Mouse (Mus musculus) olfactory bulb, adult 2 months (tissue): ENCODE measurements around the gene Tnip1. TPM values are rescaled to one million over a fixed set of nuclear protein-coding genes. Genes with fewer than 3 reads are reported as not detected.

Source experiments
- H3K27ac ChIP-seq: fragments of 200-500 bp; 2 replicates; pipeline ENCODE4 v1.5.1; 2012; ENCODE audit warnings: low read depth, low read length; ENCODE audit not compliant: insufficient read depth
- H3K4me1 ChIP-seq: fragments of 200-500 bp; 2 replicates; pipeline ENCODE4 v1.6.1; 2012; ENCODE audit warnings: low read length; ENCODE audit not compliant: control insufficient read depth, insufficient read depth
- H3K4me3 ChIP-seq: fragments of 200-500 bp; 2 replicates; pipeline ENCODE4 v1.5.1; 2012; ENCODE audit warnings: mild to moderate bottlenecking, low read depth, low read length, moderate library complexity; ENCODE audit not compliant: insufficient read depth
- CTCF ChIP-seq: fragments of 200-500 bp; IDR thresholded peaks from 2 replicates; pipeline ENCODE4 v1.5.1; 2012; ENCODE audit warnings: low read depth, mild to moderate bottlenecking, low read length, moderate library complexity; ENCODE audit not compliant: insufficient read depth
- POLR2A ChIP-seq: fragments of 200-500 bp; IDR thresholded peaks from 2 replicates; pipeline ENCODE4 v1.6.1; 2012; ENCODE audit warnings: mild to moderate bottlenecking, low read depth, low read length, moderate library complexity; ENCODE audit not compliant: insufficient read depth
- WGBS: fragments of 180-500 bp; shearing (Covaris S2); methylation state at CpG from one replicate; pipeline ENCODE4 v1.1.7; 2018; 5-methylcytosine and 5-hydroxymethylcytosine counted together
- polyA plus RNA-seq: library from polyadenylated mRNA; stranded (reverse); fragments of >200 nt; gene quantifications from 2 replicates; pipeline ENCODE4 v1.2.4, GENCODE M21; 2012; ENCODE audit warnings: low replicate concordance; ENCODE audit not compliant: missing spikeins, insufficient read depth, insufficient read length

Tnip1 gene
- polyA plus RNA-seq, result 110 TPM in 1 of 2 replicates, not detected in the other

GRCm38 (mm10) chr11:54962810-54963209, at the start of gene Tnip1:
Tnip1 (minus strand) TSS chr11:54962917.
- Histone ChIP-seq H3K4me1 (0 out of 2 replicates have a peak, but pooled peaks cover 2% of the 10 kb centered on the region), H3K27ac (no peak within 1 kb of the TSS), H3K4me3 (no peak within 1 kb of the TSS)
- WGBS, result 69% methylated on average over 6 of the region's 6 CpGs
- TF ChIP-seq CTCF (no peak), POLR2A (no peak)

DNA sequence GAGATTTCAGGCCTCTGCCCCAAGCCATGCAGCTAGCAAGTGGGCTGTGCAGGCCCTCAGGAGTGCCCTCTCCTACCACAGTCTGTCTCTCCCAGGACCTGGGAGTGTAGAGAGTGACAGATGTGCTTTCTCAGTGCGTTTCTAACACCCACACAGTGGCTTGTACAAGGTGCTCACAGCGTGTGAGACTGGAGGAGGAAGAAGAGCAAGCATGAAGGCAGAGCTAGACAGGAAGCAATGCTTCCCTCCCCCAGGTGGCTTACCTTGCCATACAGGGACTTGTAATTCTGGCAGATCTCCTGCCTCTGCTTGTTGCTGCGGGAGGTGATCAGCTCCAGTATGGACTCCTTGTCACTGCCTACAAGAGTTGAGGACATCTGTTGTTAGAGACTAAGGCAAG, 48.7 kb upstream of the Tnip1 start:
- TF ChIP-seq POLR2A (no peak), CTCF (no peak)
- no peak overlapping the region for H3K27ac ChIP-seq
- 82% methylated on average over 3 of the region's 3 CpGs for whole genome bisulfite sequencing
- H3K4me1 ChIP-seq, result peaks cover 16% of the 10 kb centered on the region
- no peak overlapping the region for H3K4me3 ChIP-seq

DNA sequence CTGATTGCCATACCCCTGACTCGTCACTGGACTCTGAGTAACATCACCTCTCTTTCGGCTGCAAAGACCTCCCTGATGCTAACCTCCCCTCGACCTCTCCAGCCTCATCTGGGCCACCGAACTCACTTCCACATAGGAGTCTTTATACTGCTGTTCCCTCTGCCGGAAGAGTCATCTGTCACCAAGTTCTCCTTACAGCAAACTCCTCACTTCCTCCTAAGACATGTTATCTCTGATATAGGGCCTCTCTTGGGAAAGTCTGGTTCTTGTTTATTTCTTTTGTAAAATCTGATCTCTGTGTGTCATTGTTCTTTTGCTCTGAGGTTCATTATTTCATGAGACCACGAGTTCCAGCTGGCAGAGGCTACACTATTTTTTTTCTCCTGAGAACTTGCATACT, 45.5 kb upstream of the Tnip1 start:
- 86% methylated on average over 6 of the region's 6 CpGs for WGBS
- no peak for TF ChIP-seq POLR2A
- no peak for TF ChIP-seq CTCF

DNA sequence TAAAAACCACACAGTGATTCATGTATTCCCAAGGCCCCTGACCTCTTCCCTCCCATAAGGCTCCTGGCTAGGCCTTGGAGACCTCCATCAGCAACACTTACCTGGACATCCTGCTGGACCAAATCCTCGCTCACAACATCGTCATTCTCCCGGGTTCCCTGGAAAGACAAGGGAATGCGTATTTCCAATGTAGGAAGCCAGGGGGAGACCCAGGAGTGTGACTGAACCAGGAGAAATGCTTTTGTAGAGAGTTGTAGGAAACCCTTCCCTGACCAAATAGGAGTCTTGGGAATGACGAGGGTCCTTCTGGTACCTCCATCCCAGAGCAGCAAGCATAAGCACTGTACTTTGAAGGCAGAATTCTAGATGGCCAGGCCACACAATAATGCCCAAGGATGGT, 43.0 kb upstream of the Tnip1 start:
- H3K4me1 ChIP-seq, result no peaks in the 10 kb centered on the region
- WGBS, result 84% methylated on average over 5 of the region's 5 CpGs
- TF ChIP-seq POLR2A (no peak), CTCF (no peak)
- H3K27ac ChIP-seq, result no peak overlapping the region
- H3K4me3 ChIP-seq, result no peak overlapping the region

More for the DNA sequence above, 45.5 kb upstream of the Tnip1 start:
- no peaks in the 10 kb centered on the region for H3K4me1 ChIP-seq
- H3K27ac ChIP-seq, result no peak overlapping the region
- no peak overlapping the region for H3K4me3 ChIP-seq

- no peak overlapping the region for H3K27ac ChIP-seq
- no peak overlapping the region for H3K4me3 ChIP-seq
- no peaks in the 10 kb centered on the region for H3K4me1 ChIP-seq
- WGBS, result 84% methylated on average over 7 of the region's 7 CpGs
- TF ChIP-seq CTCF (no peak), POLR2A (no peak)
Measured at GRCm38 (mm10) chr11:55004970-55005502, 42.3 kb upstream of the Tnip1 start.

- H3K4me1 ChIP-seq, result no peaks in the 10 kb centered on the region
- no peak for TF ChIP-seq CTCF
- TF ChIP-seq POLR2A, result no peak
- no peak overlapping the region for H3K4me3 ChIP-seq
- no peak overlapping the region for H3K27ac ChIP-seq
- WGBS, result 59% methylated on average over 2 of the region's 2 CpGs
Measured at GRCm38 (mm10) chr11:54998708-54999107, 36.0 kb upstream of the Tnip1 start.

GRCm38 (mm10) chr11:54998284-54998683, 35.6 kb upstream of the Tnip1 start:
- Histone ChIP-seq H3K4me3 (no peak overlapping the region), H3K4me1 (no peaks in the 10 kb centered on the region), H3K27ac (no peak overlapping the region)
- TF ChIP-seq CTCF (peak; percentile 93), POLR2A (no peak)
- 4% methylated on average over 12 of the region's 12 CpGs for WGBS

DNA sequence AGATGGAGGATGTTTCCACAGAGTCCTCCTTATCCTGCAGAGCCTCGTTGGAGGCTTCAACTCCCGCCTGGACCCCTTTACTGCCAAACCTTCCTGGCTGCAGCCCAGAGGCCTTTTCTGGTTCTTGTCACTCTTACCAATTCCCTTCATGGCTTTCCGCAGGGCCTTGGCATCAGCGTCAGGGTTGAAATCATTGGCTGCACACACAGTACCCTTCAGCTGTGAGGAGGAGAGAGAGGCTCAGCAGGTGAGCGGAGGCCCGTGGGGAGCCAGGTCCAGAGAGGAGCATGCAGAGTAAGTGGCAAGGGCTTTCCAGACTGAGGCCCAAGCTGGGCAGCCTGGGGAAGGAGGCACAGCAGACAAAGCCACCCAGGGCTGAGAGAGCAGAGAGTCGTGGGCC, 33.5 kb upstream of the Tnip1 start:
- Histone ChIP-seq H3K4me1 (no peaks in the 10 kb centered on the region), H3K4me3 (no peak overlapping the region), H3K27ac (no peak overlapping the region)
- TF ChIP-seq POLR2A (no peak), CTCF (no peak)
- WGBS, result 57% methylated on average over 7 of the region's 7 CpGs

- no peak overlapping the region for H3K4me3 ChIP-seq
- TF ChIP-seq POLR2A, result no peak
- no peak for TF ChIP-seq CTCF
- H3K27ac ChIP-seq, result no peak overlapping the region
- H3K4me1 ChIP-seq, result no peaks in the 10 kb centered on the region
Measured at GRCm38 (mm10) chr11:54989920-54990319, 27.2 kb upstream of the Tnip1 start.
